Mouse (Mus musculus) brown adipose tissue, adult 24 weeks (tissue): ENCODE data around the gene Chsy1. TPM values are rescaled to one million over a fixed set of nuclear protein-coding genes. Genes with fewer than 3 reads are reported as not detected.
A peak's percentile ranks its signal among the peaks of the same experiment; 100 is the strongest.

Experiments
- H3K27ac ChIP-seq: fragments of 200-500 bp; replicated peaks from 2 replicates; pipeline ENCODE4 v1.5.1; 2012; ENCODE audit warnings: low read depth, mild to moderate bottlenecking, low read length
- H3K4me1 ChIP-seq: fragments of 200-500 bp; 2 replicates; pipeline ENCODE4 v1.6.1; 2012; ENCODE audit warnings: low read length, mixed read lengths; ENCODE audit not compliant: control insufficient read depth, insufficient read depth, insufficient read length
- H3K4me3 ChIP-seq: fragments of 200-500 bp; 2 replicates; pipeline ENCODE4 v1.5.1; 2012; ENCODE audit warnings: low read depth, mild to moderate bottlenecking, low read length, moderate library complexity; ENCODE audit not compliant: insufficient read depth
- polyA plus RNA-seq: library from polyadenylated mRNA; stranded (reverse); fragments of >200 nt; gene quantifications from 2 replicates; pipeline ENCODE4 v1.2.4, GENCODE M21; 2012; ENCODE audit not compliant: missing spikeins, insufficient read depth, insufficient read length

The Chsy1 gene
- polyA plus RNA-seq, 1 experiment: 5.5 TPM

DNA sequence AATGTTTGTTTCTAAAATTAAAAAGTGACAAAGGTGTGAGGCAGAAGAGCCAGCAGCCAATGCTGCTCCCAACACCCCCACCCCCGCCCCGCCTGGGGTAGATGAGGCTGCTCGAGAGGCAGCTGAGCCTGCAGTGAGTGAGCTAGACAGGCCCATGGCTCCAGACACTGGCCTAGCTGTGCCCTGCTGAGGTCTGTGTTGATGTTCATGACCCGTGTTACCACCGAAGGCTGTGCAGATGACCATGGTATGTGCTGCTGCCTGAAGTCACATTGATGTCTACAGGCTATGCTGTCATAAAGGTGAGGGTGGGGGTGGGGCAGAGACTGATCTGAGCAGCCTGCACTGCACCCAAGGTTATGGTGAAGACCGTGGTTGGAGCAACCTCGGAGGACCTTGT lies 10.5 kb upstream of the Chsy1 start:
- Histone ChIP-seq H3K4me1 (no peaks in the 10 kb centered on the region), H3K4me3 (no peak overlapping the region), H3K27ac (no peak overlapping the region)

DNA sequence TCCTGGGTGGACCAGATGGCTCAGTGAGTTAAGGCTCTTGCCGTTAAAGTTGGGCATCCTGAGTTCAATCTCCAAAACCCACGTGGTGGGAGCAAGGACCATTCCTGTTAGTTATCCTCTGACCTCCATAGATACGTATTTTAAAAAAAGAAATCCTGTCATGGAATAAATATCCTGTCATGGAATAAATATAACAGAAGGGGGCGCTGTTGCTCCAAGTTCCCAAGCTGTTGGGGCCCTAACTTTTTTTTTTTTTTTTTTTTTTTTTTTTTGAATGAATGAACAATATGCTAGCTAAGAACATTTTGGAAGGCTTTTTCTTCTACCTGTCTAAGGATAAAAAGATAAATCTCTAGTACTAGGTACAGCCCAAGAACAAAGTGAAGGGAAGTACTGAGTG lies 7.4 kb upstream of the Chsy1 start:
- no peak overlapping the region for H3K27ac ChIP-seq
- H3K4me3 ChIP-seq: no peak overlapping the region
- peaks cover 3% of the 10 kb centered on the region; the same call in 1 of the 2 replicates for H3K4me1 ChIP-seq

DNA sequence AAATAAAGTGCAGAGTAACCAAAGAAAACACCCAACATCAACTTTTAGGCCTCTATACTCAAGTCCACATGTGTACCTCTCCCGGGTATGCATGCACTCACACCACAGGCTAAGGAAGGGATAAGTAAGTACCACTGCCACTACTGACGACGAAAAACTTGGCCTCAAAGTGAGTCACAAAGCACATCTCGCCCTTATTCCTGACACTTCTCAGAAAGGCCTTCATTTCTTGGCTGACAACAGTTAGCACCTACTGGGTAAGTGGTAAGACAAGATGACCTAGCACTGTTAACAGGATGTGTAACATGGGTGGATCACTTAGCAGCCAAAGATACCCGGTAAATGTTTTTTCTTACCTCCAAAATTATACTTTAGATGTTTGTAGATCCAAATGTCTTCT lies 4.8 kb upstream of the Chsy1 start:
- Histone ChIP-seq H3K4me3 (no peak overlapping the region), H3K4me1 (peaks cover 3% of the 10 kb centered on the region; the same call in 1 of the 2 replicates), H3K27ac (no peak overlapping the region)

DNA sequence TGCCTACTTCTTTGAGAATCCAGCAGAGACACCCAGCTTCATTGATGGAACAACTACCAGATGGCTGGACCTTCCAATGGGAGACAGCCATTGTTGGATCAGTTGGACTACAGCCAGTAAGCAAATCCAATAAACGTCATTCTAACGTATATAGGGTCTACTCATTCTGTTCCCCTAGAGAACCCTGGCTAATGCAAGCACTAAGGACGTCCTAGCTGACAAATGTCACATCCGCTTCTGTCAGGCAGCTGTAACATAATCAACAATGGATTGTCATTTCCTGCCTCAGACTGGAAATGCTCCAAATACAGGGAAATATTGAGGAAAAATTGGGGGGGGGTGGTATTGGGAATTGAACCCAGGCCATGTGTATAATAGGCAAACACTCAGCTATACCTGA lies 3.5 kb upstream of the Chsy1 start:
- Histone ChIP-seq H3K4me3 (no peak overlapping the region), H3K4me1 (peaks cover 3% of the 10 kb centered on the region; the same call in 1 of the 2 replicates), H3K27ac (0 out of 2 replicates have a peak overlapping the region, but pooled peaks have one; percentile 21)

DNA sequence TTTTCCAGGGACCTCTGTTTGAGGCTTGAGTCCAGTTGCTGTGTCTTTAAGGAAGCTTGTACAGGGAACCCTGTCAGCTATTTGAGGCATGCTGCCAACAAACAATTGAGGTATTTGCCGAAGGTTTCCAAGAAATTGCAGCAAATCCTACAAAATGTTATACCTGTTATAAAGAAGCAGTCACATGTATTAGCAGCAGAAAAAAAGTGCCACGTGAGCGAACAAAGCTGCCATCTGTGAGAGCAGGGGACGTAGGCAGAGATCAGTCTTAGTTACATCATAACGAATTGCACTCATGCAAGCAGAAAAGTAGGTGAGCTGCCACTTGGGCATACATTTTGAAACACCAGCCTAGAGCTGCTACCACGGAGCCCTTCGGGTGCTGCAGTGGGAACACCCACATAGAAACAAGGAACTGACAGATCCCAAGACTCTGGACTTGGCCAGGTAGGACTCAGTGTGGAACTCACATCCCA lies 2.7 kb upstream of the Chsy1 start:
- H3K27ac ChIP-seq: 0 out of 2 replicates have a peak overlapping the region, but pooled peaks have one; percentile 12

DNA sequence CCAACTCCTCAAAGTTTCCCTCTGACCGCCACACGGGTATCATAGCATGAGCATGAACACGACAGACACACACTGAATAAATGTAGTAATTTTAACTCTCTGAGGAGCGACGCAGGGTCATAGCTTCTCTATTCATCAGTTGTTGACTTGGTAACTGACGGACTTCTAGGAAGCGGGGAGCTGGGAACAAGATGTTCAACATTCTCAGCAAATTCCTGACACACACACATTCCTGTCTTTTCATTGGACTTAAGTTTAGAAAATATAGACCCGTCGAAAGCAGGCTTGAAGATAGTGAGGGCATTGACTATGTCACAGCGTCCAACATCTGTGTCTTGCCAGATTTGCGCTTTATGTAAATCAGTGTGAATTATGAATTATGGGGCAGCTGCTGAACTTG lies 2.1 kb upstream of the Chsy1 start:
- Histone ChIP-seq H3K4me3 (no peak overlapping the region), H3K4me1 (peaks cover 3% of the 10 kb centered on the region; the same call in 1 of the 2 replicates), H3K27ac (no peak overlapping the region)

More for the DNA sequence above, 2.7 kb upstream of the Chsy1 start:
- H3K4me1 ChIP-seq: peaks cover 3% of the 10 kb centered on the region; the same call in 1 of the 2 replicates
- H3K4me3 ChIP-seq: no peak overlapping the region

DNA sequence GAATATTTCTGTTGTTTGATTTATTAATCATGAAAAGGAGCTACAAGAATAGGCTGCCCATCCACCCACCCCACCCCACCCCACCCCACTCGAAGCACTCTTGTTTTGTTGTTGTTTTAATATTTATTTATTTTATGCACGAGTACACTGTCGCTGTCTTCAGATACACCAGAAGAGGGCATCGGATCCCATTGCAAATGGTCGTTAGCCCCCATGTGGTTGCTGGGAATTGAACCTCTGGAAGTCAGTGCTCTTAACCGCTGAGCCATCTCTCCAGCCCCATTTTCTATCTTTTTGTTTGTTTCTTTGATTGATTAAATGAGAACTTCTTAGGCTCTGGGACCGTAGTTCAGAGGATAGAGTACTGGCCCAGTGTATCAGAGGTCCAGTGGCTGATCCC lies 1.4 kb upstream of the Chsy1 start:
- Histone ChIP-seq H3K4me3 (no peak overlapping the region), H3K4me1 (peaks cover 3% of the 10 kb centered on the region; the same call in 1 of the 2 replicates), H3K27ac (no peak overlapping the region)

DNA sequence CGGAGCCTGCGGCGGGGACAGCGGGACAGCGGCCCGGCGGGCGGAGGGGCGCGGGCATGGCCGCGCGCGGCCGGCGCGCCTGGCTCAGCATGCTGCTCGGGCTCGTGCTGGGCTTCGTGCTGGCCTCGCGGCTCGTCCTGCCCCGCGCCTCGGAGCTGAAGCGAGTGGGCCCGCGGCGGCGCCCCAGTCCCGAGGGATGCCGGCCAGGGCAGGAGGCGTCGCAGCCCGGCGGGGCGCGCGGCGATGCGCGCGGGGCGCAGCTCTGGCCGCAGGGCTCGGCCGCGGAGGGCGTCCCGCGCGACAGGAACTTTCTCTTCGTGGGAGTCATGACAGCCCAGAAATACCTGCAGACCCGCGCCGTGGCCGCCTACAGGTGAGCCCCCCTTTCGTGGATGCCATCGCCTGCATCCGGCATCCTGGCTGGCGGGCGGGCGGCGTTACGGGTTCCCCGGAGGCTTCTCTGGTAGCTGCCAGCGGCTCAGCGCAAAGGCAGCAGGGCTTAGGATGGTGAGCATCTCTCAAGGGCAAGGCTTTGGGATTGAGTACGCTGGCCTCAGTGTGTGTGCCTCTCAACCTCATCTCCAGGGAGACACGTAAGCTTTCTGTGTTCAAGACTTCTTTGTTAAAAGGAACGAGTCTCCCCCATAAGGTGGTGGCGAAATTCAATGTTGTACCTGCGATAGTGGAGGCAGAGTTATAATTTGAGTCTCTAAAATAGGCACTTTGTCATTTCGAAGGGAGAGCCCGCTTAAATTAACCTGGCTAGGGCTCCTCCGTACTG lies 730 bp downstream of the Chsy1 start:
- Histone ChIP-seq H3K4me1 (peaks cover 4% of the 10 kb centered on the region; the same call in 1 of the 2 replicates), H3K27ac (no peak overlapping the region), H3K4me3 (peak overlapping the region; percentile 79)

DNA sequence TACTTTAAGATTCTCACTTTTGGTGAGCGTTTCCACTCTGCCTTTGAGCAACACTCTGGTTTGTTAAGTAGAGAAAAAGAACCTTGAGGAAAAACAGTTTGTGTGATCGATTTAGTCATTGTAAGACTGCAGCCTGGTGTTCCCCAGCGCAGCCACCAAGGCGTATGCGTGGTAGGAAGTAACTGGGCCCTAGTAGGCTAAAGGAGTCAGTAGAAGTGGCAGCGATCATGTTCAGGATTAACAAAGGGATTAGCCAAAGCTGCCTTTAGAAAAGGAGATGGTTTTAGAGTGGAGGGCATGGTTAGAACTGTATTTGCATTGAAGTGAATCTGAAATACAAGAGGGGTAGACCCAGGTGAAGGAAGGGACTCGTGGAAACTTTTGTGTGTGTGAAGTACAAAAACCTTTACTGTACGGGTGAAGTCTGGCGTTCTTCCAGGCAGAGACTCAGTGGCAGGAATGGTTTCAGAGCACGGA lies 1.4 kb downstream of the Chsy1 start:
- H3K4me1 ChIP-seq: peaks cover 2% of the 10 kb centered on the region; the same call in 1 of the 2 replicates
- no peak overlapping the region for H3K27ac ChIP-seq
- H3K4me3 ChIP-seq: peak overlapping the region; percentile 79

DNA sequence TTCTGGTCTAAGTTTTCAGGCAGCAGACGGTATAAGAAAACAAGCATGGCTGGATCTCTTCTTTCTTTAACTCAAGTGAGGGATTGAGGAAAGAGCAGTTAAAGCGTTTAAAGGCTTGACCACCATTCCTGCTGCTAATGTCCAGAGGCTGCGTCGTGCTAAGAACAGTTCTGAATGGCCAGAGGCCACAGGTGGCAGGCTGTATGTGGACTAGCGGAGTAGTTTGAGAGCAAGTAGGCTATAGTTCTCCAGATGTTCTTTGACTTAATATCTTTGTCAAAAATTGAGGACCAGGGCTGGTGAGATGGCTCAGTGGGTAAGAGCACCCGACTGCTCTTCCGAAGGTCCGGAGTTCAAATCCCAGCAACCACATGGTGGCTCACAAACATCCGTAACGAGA lies 1.9 kb downstream of the Chsy1 start:
- H3K27ac ChIP-seq: no peak overlapping the region
- peaks cover 4% of the 10 kb centered on the region; the same call in 1 of the 2 replicates for H3K4me1 ChIP-seq
- no peak overlapping the region for H3K4me3 ChIP-seq

DNA sequence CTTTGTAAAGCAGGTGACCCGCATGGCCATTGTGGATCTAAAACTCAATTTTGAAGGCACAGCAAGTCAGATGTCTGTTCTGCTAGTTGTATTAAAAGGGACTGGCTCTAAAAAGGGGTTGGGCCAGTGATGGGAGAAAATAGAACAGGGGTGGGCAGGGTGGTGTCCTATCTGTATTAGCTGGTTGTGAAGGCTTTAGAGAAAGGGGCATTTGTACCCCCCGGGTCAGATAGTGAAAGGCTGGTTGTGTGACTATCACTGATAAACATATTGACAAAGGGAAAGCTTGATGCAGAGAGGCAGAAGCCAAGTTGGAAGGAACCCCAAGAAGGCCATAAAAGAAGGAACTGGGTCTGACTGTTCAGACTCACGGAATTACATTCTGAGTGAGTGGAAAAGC lies 4.2 kb downstream of the Chsy1 start:
- H3K27ac ChIP-seq: no peak overlapping the region
- H3K4me1 ChIP-seq: peaks cover 8% of the 10 kb centered on the region; the same call in 1 of the 2 replicates
- H3K4me3 ChIP-seq: no peak overlapping the region

DNA sequence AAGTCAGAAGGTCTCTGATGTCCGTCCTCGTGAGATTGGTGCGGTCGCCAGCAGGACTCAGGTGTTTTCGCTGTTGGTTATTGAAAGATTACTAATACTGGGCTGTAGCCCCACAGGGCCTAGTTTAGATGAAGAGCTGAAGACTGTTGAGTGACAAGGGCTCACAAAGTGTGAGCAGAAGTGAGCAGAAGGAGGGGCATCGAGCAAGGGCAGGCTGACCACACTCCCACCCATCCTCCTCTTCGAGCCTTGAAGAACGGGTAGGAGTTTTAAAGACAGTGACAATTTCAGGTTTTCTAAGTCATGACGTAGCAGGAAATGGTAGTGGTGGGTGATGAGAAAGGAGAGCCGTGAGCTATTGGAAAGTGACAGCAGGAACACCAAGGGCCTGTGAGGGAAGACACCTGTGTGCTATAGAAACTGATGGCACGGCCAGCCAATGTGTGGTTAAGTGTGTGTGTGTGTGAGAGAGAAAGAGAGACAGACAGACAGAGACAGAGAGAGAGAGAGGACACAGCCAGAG lies 6.6 kb downstream of the Chsy1 start:
- no peak overlapping the region for H3K4me3 ChIP-seq
- H3K4me1 ChIP-seq: peaks cover 11% of the 10 kb centered on the region
- H3K27ac ChIP-seq: no peak overlapping the region

DNA sequence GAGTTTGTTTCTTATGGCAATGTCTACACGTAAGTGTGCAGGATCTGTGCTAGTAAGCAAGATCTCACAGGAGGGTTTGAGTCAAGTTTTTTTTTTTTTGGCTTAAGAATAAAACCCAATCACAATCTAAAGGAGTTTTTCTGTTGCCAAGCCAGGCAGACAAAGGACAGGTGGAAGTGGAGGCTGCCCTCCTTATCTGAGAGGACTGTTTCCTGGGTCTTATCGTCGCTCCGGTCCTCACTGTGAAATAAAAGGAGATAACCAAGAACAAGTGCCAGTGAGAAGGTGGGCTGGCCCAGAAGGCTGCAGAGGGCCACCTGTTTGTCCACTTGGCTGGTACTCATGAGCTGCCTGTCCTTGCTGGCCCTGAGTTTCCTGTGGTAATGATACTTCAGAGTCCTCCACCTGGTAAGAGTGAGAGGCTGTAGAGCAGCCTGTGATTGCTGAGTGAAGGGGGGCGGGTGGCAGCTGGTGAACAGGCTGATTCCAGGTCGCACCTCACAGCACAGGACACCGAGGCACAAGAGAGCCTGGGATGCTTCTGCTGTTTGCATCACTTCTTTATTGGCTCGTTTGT lies 7.7 kb downstream of the Chsy1 start:
- no peak overlapping the region for H3K27ac ChIP-seq
- H3K4me1 ChIP-seq: peaks cover 11% of the 10 kb centered on the region
- H3K4me3 ChIP-seq: no peak overlapping the region

DNA sequence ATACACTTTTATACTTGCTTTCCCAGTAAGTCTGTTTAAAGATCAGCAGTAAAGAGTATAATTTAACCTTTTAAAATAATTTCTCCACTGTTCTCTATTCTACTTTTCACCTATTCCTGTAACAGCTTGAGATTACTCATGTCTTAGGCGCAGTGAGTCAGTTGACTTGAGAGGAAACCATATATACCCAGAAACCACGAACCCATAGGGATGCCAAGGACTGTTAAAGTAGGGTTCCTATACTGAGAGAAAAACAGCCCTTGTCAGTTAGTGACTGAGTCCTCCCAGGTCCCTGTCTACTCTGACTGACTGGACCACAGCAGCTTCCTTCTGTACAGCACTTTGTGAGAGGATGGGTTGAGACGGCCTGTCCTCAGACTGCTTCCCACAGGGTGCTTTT lies 8.7 kb downstream of the Chsy1 start:
- peaks cover 11% of the 10 kb centered on the region for H3K4me1 ChIP-seq

DNA sequence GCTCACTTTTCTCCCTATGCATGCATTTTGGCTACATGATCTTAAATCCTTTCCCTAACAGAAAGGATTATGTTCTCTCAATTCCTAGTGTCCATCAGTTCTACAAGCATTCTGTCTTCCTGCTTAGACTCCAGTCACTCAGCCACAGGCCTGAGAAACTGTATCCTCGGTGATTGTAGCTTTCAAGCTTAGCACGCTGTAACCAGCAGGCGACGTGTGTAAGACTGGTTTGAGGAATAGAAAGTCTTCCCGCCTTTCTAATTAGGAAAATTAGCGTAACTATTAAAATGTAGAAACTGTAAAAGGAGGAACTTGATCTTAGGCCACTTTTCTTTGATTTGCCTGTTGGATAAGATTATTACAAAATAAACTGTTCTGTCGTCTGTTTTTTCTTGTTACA lies 9.5 kb downstream of the Chsy1 start:
- peaks cover 11% of the 10 kb centered on the region for H3K4me1 ChIP-seq
- no peak overlapping the region for H3K4me3 ChIP-seq
- no peak overlapping the region for H3K27ac ChIP-seq

More for the DNA sequence above, 8.7 kb downstream of the Chsy1 start:
- Histone ChIP-seq H3K4me3 (no peak overlapping the region), H3K27ac (no peak overlapping the region)
